Mouse (Mus musculus): ENCODE measurements around the gene Ypel3. TPM values are rescaled to one million over a fixed set of nuclear protein-coding genes. Genes with fewer than 3 reads are reported as not detected.
"Not testable (repeated sequence)": the region's sequence is repeated elsewhere in the genome, so short reads cannot be mapped to it uniquely, and the experiment has no call there.

Gene Ypel3
- 10 to 100 TPM; 43.4 to 73.3 TPM for total RNA-seq (2021)
- long read RNA-seq, experiment 1, transcript Ypel3-201 (5 exons, 973 nt), result major isoform, 44 of 54 reads
- long read RNA-seq, experiment 1, partial matches to known transcripts, result 0 of 54 reads
- long read RNA-seq, experiment 1, other reads (novel, unspliced or antisense), result 7 of 54 reads
- long read RNA-seq, experiment 2, transcript Ypel3-201 (5 exons, 973 nt), result major isoform, 57 of 67 reads
- long read RNA-seq, experiment 2, partial matches to known transcripts, result 0 of 67 reads
- long read RNA-seq, experiment 2, other reads (novel, unspliced or antisense), result 6 of 67 reads

DNA sequence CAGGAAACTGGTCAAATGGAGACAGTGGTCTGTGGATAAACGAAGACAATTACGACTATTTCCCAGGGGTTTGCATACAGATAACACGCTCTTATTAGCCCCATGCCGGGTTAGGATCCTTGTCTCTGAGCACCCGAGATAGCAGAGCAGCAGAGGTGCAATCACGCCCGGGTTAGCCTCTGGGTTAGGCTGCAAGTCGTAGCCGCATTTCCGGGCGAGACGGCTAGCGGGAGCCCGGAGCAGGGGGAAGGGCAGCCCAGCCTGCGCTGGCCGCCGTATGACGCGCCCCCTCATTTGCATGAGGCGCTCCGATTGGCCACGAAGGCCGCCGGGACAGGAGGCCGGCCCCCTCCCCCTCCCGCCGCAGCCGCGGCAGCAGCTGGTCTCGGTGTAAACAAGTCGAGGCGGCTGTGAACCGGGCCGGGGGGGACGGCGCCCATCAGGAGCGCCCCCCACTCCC, at the start of gene Ypel3:
TSS of gene Ypel3 (plus strand) at position 358 of the 460 bp plus-strand sequence.
- DNase-seq, result peak; percentile 93 to 98

DNA sequence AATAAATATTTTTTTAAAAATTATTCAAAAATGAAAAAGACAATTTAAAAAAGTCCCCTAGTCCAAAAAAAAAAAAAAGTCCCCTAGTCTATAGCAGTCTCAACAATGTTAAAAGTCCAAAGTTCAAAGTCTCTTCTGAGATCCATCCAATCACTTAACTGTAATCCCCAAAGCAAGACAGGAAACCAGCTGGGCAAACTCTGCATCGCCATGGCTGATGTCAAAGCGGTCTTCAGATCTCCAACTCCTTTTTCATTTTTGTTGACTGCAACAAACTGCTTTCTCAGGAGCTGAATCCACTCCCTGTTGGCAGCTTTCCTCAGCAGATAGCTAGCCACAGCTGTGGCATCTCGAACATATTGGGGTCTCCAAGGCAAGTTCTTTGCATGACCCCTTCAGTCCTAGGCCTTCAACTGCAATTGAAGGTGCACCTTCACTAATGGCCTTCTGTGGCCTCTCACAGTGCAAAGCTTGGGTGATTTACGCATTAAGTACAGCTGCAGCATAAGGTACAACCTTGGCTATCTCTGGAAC, 46.4 kb upstream of the Ypel3 start:
- not testable (repeated sequence) for DNase-seq

DNA sequence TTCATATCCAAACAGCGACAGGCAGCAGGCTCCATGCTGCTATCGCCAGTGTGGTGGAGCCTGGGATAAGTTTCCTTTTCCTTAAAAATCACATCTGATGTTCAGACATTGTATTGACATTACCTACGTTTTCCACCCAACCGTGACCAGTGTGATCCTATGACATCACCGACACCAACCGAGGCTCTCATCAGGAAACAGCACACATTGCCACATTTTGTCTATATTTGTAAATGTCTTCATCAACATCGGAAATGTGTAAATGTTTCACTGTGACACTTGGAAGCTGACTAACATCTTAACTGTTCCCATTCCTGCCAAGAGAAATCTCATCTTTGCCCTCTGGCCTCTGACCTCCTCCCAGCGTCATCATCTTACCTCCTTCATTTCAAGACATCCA, 40.6 kb upstream of the Ypel3 start:
- no peak for DNase-seq

DNA sequence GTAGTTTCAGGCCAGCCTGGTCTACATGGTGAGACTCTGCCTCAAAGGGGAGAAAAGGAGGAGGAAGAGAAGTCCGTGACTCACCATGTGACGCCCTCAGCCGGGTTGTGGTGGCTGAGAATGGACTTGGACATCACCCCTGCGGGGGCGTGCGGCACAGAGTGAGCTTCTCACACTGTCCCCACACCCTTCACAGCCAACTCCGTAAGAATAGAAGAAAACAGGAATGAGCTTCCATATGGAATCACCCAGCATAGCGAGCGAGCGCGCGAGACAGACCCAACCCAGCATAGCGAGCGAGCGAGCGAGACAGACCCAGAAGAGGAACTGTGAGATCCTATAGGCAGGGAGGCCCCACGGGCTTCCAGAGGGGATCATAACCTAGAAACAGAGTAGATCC, 37.2 kb upstream of the Ypel3 start:
- DNase-seq, result no peak

DNA sequence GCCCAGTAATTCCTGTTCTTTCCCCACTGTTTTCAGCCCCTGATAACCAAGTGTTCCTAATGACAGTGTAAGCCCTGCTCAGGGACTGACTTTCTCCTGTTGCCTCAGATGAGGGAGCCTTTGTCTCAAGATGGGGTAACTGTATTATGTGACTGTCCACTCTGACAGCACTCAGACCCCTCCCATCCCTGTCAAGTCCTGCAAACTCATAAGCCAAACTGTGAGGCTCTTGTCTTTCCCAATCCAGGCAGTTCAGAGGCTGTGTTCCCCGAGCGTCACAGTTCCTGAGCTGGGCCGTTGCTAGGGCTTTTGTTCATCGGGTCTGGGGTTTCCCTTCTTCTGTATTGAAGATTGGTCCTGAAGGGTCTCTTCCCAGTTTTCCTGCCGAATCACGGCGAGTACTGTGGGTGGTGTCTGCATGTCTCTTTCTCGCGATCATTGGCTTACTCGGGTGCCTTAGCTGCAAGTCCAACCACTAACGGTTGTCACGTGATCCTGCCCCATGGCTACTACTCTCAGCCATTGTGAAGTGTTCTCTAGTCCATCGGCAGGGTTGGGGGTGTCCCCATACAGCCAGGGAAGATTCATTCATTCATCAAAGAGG, 36.5 kb upstream of the Ypel3 start:
- DNase-seq, result no peak

GRCm38 (mm10) chr7:126740977-126741376, 35.8 kb upstream of the Ypel3 start:
- no peak for DNase-seq

GRCm38 (mm10) chr7:126741452-126741851, 35.3 kb upstream of the Ypel3 start:
- no peak for DNase-seq

DNA sequence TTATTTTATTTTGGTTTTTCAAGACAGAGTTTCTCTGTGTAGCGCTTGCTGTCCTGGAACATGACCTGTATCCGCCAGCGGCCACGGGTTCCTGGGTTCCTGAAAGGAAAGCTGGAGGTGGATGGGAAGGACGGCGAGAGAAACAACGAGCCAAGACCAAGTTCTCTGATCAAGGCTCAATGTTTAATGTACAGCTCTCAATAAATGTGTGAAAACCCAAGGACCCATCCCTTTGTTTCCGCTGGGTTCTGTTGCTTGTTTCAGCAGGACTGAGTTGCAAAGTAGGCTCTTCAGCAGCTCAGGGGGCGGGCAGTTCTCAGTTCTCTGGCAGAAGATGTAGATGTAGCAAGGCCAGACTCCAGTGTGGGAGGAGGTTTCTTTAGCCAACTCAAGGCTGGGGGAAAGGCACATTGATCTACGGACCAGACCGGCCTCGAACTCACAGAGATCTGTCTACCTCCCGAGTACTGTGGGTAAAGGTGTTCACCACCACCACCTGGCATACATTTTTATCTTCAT, 34.7 kb upstream of the Ypel3 start:
- no peak for DNase-seq

- DNase-seq, result peak in 1 of 2 experiments; percentile 68
These were observed 30.7 kb upstream of the Ypel3 start for GRCm38 (mm10) chr7:126746066-126746465.

- peak in 1 of 2 experiments; percentile 56 for DNase-seq
These were observed 30.0 kb upstream of the Ypel3 start for GRCm38 (mm10) chr7:126746798-126747197.

DNA sequence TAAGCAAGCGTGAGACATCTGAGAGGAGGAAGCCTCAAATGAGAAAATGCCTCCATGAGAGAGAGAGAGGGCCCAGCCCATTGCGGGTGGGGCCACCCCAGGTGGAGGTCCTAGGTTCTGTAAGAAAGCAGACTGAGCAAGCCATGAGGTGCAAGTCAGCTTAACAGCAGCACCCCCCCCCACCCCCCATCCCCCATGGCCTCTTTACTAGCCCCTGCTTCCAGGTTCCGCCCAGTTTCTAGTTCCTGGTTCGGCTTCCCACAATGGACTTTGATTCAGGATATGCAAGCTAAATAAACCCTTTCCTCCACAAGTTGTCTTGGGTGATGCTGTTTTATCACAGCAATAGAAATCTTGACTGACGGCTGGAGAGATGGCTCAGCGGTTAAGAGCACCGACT, 27.9 kb upstream of the Ypel3 start:
- no peak for DNase-seq

DNA sequence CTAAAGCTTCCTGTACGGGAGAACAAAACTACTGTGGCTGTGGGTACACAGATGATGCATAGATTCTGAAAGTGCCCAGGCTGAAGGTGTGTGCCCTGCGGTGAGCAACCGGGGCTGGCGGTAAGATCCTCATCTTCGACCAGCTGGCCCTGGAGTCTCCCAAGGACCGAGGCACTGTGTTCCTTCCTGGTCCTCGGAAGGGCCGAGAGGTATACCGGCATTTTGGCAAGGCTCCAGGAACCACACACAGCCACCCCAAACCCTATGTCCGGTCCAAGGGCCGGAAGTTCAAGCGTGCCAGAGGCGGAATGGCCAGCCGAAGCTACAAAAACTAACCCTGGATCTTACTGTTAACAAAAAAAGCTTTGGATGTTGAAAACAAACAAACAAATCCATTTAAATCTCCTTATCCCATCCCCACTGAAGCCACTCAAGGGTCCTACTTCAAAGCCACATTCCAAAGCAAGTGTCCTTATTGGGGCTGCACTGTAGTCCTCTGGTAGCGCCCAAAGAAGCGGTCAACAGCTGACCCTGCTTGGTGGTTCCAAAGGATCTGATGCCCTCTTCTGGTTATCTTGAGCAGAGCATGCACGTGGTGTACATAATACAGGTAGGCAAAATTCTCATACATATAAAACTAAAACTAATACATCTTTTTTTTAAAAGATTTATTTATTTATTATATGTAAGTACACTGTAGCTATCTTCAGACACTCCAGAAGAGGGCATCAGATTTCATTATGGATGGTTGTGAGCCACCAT, 27.0 kb upstream of the Ypel3 start:
- DNase-seq, result no peak

DNA sequence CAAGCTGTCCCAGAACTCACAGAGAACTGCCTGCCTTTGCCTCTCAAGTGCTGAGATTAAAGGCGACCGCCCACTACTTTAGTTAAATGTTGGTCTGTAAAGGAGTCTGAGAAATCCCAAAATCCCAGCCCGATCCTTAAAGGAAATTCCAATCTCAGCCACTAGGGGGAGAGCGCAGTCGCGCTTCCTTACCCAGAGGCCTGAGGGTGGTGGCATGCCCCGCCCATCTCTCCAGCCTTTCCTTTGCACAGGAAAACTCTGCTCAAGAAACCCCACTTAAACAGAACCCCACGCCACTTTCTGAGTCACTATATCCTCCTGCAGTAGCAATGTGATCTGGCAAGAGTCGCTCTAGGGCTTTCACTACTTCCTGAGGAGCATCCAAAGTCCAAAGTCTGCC, 21.9 kb upstream of the Ypel3 start:
- DNase-seq, result peak; percentile 84 to 90

- DNase-seq, result no peak
These were observed 18.2 kb upstream of the Ypel3 start for GRCm38 (mm10) chr7:126758539-126758938.

DNA sequence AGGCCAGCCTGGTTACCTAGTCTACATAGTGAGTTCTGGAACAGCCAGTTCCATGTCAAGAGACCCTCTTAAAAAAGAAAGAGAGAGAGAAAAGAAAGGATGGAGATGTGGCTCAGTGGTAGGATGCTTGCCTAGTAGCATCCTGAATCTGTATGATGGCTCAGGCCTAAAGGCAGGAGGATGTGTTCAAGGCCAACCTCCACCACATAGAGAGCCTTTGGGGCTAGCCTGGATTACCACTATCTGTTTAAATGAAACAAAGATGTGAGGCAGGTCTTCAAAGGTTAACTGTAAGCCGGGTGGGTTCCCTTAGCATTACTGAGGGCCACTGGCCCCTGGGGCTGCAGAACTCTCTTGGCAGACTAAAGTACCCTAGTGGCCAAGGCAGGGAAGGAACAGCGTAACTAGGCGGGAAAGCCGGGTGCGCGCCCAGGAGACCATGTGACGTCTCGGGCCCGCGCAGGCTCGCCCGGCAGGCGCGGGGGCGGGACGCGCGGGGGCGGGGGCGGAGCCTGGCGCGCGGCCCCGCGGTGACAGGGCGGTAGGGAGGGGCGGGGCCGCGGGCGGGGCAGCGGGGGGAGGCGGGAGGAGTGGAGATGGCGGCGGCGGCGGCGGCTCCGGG, 17.6 kb upstream of the Ypel3 start, which contains the start of gene Mapk3:
TSS of gene Mapk3 (plus strand) at position 552 of the 622 bp plus-strand sequence.
- peak; percentile 90 to 94 for DNase-seq

- no peak for DNase-seq
These were observed 16.9 kb upstream of the Ypel3 start for GRCm38 (mm10) chr7:126759672-126760390.

DNA sequence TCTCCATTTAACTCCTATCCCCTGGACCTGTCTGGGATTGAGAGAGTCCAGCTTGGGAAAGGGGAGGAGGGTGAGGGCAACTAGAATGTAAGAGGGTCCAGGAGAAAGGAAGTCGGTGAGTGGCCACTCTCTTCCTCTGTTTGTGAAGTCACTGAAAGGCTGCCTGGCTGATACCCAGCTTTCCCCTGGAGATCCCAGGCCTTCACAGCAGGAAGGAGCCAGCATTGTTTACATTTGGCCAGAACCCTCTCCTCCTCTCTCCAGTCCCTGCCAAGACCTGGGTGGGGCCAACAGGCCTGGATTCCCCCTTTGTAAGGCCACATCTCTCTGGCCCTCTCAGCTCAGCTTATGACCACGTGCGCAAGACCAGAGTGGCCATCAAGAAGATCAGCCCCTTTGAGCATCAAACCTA, 16.4 kb upstream of the Ypel3 start:
- peak; percentile 82 to 94 for DNase-seq

DNA sequence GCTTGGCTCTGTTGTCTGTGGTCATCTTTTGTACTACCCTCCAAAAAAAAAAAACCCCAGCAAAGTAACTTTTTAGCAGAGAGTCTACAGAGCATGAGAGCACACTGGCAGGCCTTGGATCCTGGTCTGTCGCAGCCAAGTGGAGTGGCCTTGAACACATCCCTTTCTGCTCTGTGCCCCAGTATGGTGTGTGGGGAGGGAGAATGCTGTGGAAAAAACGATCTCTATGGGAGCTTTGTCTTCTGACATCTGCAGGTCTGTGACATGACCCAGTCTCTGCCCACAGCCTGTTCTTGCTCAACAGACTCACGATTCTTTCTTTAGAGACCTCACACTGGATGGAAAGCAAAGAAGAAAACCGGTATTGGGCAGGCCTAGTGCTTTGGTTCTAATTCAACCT, 15.8 kb upstream of the Ypel3 start:
- peak in 1 of 2 experiments; percentile 20 for DNase-seq

DNA sequence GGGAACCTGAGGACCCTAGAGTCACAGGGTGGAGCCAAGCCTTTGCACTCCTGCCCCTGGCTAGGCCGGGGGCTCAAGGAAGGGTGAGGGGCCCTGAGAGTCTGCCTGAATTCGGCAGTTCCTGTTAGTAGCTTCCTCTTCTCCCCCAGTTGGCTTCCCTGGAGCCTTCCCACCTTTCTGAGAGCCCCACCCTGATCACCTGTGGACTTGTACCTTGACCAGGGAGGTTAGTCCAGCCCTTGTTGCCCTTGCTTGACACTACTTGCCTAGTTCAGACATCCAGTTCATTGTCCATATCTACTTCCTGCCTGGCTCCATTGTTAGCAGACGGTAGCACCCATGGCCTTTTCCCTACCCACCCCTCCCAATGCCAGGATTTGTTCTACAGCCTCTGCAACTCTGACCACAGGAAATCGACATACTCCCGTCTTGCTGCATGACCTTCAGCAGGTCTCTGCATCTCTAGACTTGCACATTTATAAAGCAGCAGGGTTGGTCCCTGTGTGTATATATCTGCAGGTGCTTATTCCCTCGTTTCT, 15.2 kb upstream of the Ypel3 start:
- peak in 1 of 2 experiments; percentile 17 for DNase-seq

DNA sequence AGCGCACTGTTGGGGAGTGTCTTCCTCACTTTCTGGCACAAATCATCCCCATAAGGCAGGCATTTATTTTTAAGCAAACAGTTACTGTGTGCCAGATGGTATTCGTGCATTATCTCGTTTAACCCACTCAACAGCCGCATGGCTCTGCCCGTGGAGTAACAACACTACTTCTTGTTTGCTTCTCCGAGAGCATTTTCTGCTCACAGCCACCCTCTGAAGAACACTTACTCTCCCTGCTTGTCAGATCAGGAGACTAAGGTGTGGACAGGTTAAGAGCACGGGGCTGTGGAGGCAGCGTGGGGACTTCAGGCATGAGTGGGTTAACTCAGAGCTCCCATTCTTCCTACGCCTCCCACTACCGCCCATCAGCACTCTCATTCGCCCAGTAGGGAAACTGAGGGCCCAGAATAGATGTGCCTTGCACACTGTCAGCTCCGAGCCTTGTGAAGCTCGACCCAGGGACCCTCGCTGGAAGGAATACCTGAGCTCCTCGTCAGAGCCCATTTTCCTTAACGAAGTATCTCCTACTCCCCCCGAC, 14.2 kb upstream of the Ypel3 start:
- peak in 1 of 2 experiments; percentile 6 for DNase-seq

GRCm38 (mm10) chr7:126765540-126765939, 11.2 kb upstream of the Ypel3 start:
- no peak for DNase-seq

All from heart, adult 18-20 months (tissue).